Mouse (Mus musculus) brain, adult 2 months (tissue): ENCODE measurements around the gene Fhit.
A peak's percentile ranks its signal among the peaks of the same experiment; 100 is the strongest.
"Not testable (repeated sequence)": the region's sequence is repeated elsewhere in the genome, so short reads cannot be mapped to it uniquely, and the experiment has no call there.

Source experiments
- DNase-seq: peaks from one replicate; pipeline ENCODE4 v3.0.0; 2011; ENCODE audit warnings: low read depth, low spot score

Fhit gene

GRCm38 (mm10) chr14:10933667-10934066 lies 228.2 kb downstream of the Fhit start:
- DNase-seq, result peak; percentile 6

GRCm38 (mm10) chr14:10917893-10918803 lies 243.7 kb downstream of the Fhit start:
- peak; percentile 5 for DNase-seq

- DNase-seq, result no peak
Measured at GRCm38 (mm10) chr14:10908011-10908410, 253.8 kb downstream of the Fhit start.

- DNase-seq, result no peak
Measured at GRCm38 (mm10) chr14:10882759-10883158, 279.1 kb downstream of the Fhit start.

- DNase-seq, result no peak
Measured at GRCm38 (mm10) chr14:10880749-10881148, 281.1 kb downstream of the Fhit start.

GRCm38 (mm10) chr14:10874595-10875372 lies 287.1 kb downstream of the Fhit start:
- no peak for DNase-seq

- DNase-seq, result no peak
Measured at GRCm38 (mm10) chr14:10857606-10858005, 304.2 kb downstream of the Fhit start.

GRCm38 (mm10) chr14:10851936-10852335 lies 309.9 kb downstream of the Fhit start:
- DNase-seq, result no peak

GRCm38 (mm10) chr14:10836001-10836400 lies 325.8 kb downstream of the Fhit start:
- DNase-seq, result peak; percentile 11

GRCm38 (mm10) chr14:10824819-10825218 lies 337.0 kb downstream of the Fhit start:
- peak; percentile 17 for DNase-seq

GRCm38 (mm10) chr14:10813551-10813950 lies 348.3 kb downstream of the Fhit start:
- DNase-seq, result no peak

GRCm38 (mm10) chr14:10798489-10799180 lies 363.2 kb downstream of the Fhit start:
- peak; percentile 53 for DNase-seq

GRCm38 (mm10) chr14:10797595-10797994 lies 364.2 kb downstream of the Fhit start:
- no peak for DNase-seq

GRCm38 (mm10) chr14:10795498-10796075 lies 366.2 kb downstream of the Fhit start:
- DNase-seq, result peak; percentile 10

- no peak for DNase-seq
Measured at GRCm38 (mm10) chr14:10783929-10784328, 377.9 kb downstream of the Fhit start.

GRCm38 (mm10) chr14:10778721-10779120 lies 383.1 kb downstream of the Fhit start:
- DNase-seq, result peak; percentile 74

GRCm38 (mm10) chr14:10754883-10755282 lies 407.0 kb downstream of the Fhit start:
- not testable (repeated sequence) for DNase-seq

- no peak for DNase-seq
Measured at GRCm38 (mm10) chr14:10738076-10738475, 423.8 kb downstream of the Fhit start.

- peak; percentile 50 for DNase-seq
Measured at GRCm38 (mm10) chr14:10722525-10722924, 439.3 kb downstream of the Fhit start.

- DNase-seq, result no peak
Measured at GRCm38 (mm10) chr14:10712916-10713315, 448.9 kb downstream of the Fhit start.

GRCm38 (mm10) chr14:10712522-10712881 lies 449.3 kb downstream of the Fhit start:
- DNase-seq, result peak; percentile 54
